Mouse (Mus musculus) T-helper 1 cell (primary cell): ENCODE data around the gene Pitpnc1.

Source experiments
- in situ Hi-C: fragments of 300-600 bp; cut with MboI, MseI; formaldehyde crosslinking; loops from one replicate; pipeline ENCODE4 v1.15.1; 2025; ENCODE audit warnings: high pct_unique_total_duplicates

The Pitpnc1 gene

GRCm38 (mm10) chr11:107334849-107335484, 135.5 kb downstream of the Pitpnc1 start:
- in situ Hi-C loops, result no loop called here

DNA sequence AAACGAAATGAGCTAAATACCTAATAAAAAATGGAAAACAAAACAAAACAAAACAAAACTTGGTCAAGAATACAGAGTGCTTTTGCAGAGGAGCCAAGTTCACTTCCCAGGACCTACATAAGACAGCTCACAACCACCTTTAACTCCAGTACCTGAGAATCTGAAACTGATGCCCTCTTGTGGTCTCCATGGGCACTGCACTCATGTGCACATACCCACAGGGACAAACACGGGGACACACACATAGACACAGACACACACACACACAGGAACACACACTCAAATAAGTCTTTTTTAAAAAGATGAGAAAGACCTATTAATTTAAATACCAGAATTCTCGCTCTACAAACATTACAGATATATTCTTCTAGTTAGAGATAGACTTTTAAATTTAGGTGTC, 137.6 kb downstream of the Pitpnc1 start:
- in situ Hi-C loops, result no loop called here

- in situ Hi-C loops, result no loop called here
Observed at GRCm38 (mm10) chr11:107332332-107332731, 138.2 kb downstream of the Pitpnc1 start.

DNA sequence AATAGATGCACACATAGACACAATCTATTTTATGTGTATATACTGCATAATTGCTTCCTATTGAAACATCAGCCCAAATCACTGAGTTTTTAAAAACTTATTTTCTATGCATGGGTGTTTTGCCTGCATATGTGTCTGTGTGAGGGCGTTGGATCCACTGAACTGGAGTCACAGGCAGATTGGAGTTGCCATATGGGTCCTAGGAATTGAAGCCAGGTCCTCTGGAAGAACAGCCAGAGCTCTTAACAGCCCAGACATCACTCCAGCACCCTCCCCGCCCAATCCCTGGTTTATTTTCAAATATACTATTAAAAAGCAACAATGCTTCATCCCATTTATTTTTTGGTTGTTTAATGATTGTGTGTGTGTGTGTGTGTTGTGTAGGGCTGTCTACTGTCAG, 139.1 kb downstream of the Pitpnc1 start:
- in situ Hi-C loops, result no loop called here

- in situ Hi-C loops, result no loop called here
Observed at GRCm38 (mm10) chr11:107327326-107327725, 143.2 kb downstream of the Pitpnc1 start.

GRCm38 (mm10) chr11:107325739-107326725, 144.5 kb downstream of the Pitpnc1 start:
- in situ Hi-C loops, result no loop called here

DNA sequence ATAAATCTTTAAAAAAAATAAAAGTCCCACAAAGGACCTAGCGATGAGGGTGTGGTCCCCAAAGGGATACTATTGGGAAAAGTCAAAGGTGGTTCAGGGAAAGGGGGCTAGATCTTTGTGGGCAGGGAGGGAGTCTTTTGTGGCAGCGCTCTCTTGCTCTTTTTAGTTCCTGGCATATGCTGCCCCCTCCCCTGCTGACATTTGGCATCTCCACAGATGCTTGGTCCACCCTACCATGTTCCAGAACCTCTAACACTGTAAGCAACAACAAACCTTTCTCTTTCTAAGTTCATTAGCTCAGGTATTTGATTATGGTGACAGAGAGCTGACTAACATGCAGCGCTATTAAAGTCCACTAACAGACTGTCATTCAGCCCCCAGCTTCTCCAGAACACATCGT, 145.3 kb downstream of the Pitpnc1 start:
- in situ Hi-C loops, result no loop called here

GRCm38 (mm10) chr11:107323173-107323572, 147.3 kb downstream of the Pitpnc1 start:
- in situ Hi-C loops, result no loop called here

- in situ Hi-C loops, result no loop called here
Observed at GRCm38 (mm10) chr11:107322226-107322625, 148.3 kb downstream of the Pitpnc1 start.

GRCm38 (mm10) chr11:107321819-107322218, 148.7 kb downstream of the Pitpnc1 start:
- in situ Hi-C loops, result no loop called here

DNA sequence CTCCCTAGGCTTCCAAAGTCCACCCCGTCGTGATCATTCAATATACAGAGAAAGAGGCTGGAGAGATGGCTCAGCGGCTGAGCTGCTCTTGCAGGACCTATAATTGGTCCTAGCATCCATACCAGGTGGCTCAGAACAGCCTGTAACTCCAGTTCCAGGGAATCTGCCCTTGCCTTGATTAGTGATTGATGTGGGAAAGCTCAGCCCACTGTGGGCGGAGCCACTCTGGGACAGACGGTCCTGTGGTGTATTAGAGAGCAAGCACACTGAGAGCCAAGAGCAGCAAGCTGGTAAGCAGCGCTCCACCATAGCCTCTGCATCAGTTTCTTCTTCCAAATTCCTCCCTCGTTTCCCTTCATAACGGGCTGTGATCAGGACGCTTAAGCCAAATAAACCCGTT, 150.6 kb downstream of the Pitpnc1 start:
- in situ Hi-C loops, result no loop called here

GRCm38 (mm10) chr11:107317653-107318281, 152.7 kb downstream of the Pitpnc1 start:
- in situ Hi-C loops, result no loop called here

DNA sequence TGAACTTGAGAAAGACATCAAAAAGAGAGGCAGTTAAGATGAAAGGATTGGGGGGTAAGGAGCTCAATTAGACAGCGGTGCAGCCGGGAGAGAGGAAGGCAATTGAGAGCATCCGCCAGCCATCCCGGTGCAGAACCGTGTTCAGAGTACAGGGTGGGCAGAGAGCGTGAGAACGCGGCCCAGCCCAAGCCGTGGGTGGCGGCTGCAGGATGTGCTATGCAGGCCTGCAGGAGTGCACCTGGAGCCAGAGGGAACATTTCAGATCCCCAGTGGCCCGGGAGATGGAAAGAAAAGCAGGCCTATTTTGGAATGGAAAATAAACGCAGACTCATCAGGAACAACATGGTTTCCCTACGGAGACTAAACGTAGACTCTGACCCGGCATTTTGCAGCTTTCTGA, 155.0 kb downstream of the Pitpnc1 start:
- in situ Hi-C loops, result no loop called here

GRCm38 (mm10) chr11:107310338-107311121, 160.0 kb downstream of the Pitpnc1 start:
- in situ Hi-C loops, result no loop called here

- in situ Hi-C loops, result no loop called here
Observed at GRCm38 (mm10) chr11:107306170-107306569, 164.3 kb downstream of the Pitpnc1 start.

DNA sequence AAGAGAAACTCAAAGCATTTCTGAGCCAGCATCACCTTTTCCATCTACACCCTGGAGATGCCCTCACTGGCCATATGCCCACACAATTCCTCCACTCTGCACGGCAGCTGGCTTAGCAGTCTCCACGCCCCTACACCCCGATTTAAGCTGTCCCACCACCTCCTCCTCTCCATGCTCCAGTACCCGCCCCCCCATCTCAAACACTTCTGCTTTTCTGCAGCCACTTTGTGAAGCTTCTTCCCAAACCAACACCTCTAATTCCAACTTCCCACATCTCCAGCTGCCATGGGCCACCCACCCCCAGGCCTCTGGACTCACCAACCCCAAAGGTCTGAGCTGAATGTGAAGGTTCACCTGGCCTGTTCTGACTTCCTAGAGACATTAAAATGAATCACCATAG, 168.4 kb downstream of the Pitpnc1 start:
- in situ Hi-C loops, result no loop called here

DNA sequence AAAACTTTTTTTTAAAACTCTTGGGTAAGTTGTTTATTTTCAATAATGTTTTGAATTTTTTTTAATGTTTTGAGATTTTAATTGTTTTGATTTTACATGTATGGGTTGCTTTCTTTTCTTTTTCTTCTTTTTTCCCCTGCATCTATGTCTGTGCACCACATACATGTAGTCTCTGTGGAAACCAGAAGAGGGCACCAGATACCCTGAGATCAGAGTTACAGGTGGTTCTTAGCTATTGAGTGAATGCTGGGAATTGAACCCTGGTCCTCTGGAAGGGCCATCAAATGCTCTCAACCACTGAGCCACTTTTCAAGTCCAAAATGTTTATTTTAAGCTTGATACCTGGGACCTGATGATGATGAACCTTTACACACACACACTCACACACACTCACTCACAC, 170.3 kb downstream of the Pitpnc1 start:
- in situ Hi-C loops, result no loop called here

- in situ Hi-C loops, result loop anchor here (5.0 kb wide), 1 partner anchor 37 kb away; no protein-coding TSS in a partner anchor
Observed at GRCm38 (mm10) chr11:107299511-107300120, 170.9 kb downstream of the Pitpnc1 start.

GRCm38 (mm10) chr11:107296176-107296575, 174.3 kb downstream of the Pitpnc1 start:
- in situ Hi-C loops, result loop anchor here (5.0 kb wide), 1 partner anchor 34 kb away; no protein-coding TSS in a partner anchor

DNA sequence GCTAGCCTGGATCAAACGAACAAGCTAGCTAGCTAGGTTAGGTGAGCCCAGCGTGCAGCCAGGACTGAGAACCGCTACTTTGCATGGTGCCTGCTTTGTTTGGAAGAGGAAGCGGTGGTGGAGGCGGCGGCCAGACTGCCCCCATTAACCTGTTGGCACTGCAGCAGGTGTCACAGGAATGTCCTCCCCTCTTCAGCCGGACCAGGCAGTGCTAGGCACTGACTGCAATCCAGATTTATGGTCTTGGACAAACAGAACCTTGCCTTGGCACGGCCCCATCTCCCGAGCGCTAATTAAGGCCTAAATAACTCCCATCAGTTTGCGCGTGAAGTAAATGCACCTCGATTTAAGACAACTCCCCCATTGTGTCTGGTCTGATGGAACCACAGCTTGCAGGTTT, 178.5 kb downstream of the Pitpnc1 start:
- in situ Hi-C loops, result no loop called here

DNA sequence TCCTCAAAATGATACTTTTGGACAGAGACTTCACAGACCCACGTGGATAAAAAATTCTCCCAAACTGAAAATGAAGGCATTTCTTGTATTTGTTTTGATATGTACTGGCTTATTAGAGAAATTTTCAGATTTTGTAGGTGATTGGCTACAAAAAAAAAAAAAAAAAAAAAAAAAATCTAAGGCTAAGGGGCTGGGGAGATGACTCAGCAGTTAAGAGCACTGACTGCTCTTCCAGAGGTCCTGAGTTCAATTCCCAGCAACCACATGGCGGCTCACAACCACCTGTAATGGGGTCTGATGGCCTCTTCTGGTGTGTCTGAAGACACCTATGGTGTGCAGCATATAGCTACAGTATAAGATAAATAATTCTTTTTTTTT, 182.3 kb downstream of the Pitpnc1 start:
- in situ Hi-C loops, result no loop called here
